Mouse (Mus musculus) kidney, embryonic 14.5 days (tissue): ENCODE results near the gene Slc4a10. TPM values are rescaled to one million over a fixed set of nuclear protein-coding genes. Genes with fewer than 3 reads are reported as not detected.

Experiments used
- ATAC-seq: fragments of 200-750 bp; cut with Nextera tagmentation; 2 replicates; pipeline ENCODE4 v1.8.0; 2017; ENCODE audit warnings: moderate number of reproducible peaks, mild to moderate bottlenecking, moderate TSS enrichment, moderate library complexity; ENCODE audit not compliant: low FRiP score, low TSS enrichment
- H3K27ac ChIP-seq: fragments of 300-500 bp; sonication (generic); 2 replicates; pipeline ENCODE4 v1.5.1; 2014; ENCODE audit warnings: low read depth, mild to moderate bottlenecking, low read length, moderate library complexity, mixed read lengths
- H3K27me3 ChIP-seq: fragments of 300-500 bp; sonication (generic); 2 replicates; pipeline ENCODE4 v1.6.1; 2014; ENCODE audit warnings: mild to moderate bottlenecking, low read length; ENCODE audit not compliant: control insufficient read depth, insufficient read depth
- H3K36me3 ChIP-seq: fragments of 300-500 bp; sonication (generic); 2 replicates; pipeline ENCODE4 v1.6.1; 2014; ENCODE audit warnings: low read length, mixed read lengths; ENCODE audit not compliant: control insufficient read depth, insufficient read depth
- H3K4me1 ChIP-seq: fragments of 300-500 bp; sonication (generic); 2 replicates; pipeline ENCODE4 v1.6.1; 2014; ENCODE audit warnings: low read length, mixed read lengths; ENCODE audit not compliant: control insufficient read depth, insufficient read depth
- H3K4me2 ChIP-seq: fragments of 300-500 bp; sonication (generic); replicated peaks from 2 replicates; pipeline ENCODE4 v1.6.1; 2014; ENCODE audit warnings: low read depth, mild to moderate bottlenecking, low read length
- H3K4me3 ChIP-seq: fragments of 300-500 bp; sonication (generic); 2 replicates; pipeline ENCODE4 v1.5.1; 2014; ENCODE audit warnings: mild to moderate bottlenecking, low read length
- H3K9ac ChIP-seq: fragments of 300-500 bp; sonication (generic); 2 replicates; pipeline ENCODE4 v1.6.1; 2014; ENCODE audit warnings: low read depth, mild to moderate bottlenecking, low read length, moderate library complexity
- H3K9me3 ChIP-seq: fragments of 300-500 bp; sonication (generic); 2 replicates; pipeline ENCODE4 v1.6.1; 2016; ENCODE audit warnings: low read length; ENCODE audit not compliant: control insufficient read depth
- WGBS: fragments of 180-500 bp; shearing (Covaris S2); extraction: QIAGEN DNeasy Blood & Tissue Kit; methylation state at CpG from one replicate; pipeline ENCODE4 v1.1.7; 2014; 5-methylcytosine and 5-hydroxymethylcytosine counted together
- polyA plus RNA-seq: library from polyadenylated mRNA; unstranded; fragments of >200 nt; fragmentation: Nextera tagmentation; extraction: Ambion mirVana; gene quantifications from 2 replicates; pipeline ENCODE4 v1.2.1, GENCODE M21; 2014

The Slc4a10 gene
- polyA plus RNA-seq, 1 experiment from 2014 or later = 0.23 TPM

DNA sequence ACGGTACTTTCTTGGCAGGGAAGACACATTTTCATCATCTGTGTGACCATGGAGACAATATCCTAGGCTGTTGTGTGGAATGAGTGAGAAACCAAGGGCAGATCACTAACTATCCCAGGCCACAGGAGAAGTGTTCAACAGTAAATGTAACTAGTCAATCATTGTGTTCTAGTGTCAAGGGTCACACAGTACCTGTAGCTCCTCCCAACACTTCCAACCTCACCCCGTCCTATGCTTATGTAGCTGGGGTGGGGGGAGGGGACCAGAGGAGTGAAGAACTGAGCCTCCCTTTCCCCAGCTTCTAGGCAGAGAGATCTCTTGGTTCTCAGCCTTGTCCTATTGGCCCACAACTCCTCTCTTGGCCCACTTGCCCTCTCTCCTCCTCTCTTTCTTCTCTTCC is 323.8 kb downstream of the Slc4a10 start:
- Histone ChIP-seq H3K4me3 (no peak overlapping the region), H3K27ac (no peak overlapping the region), H3K9ac (no peak overlapping the region), H3K36me3 (no peaks in the 10 kb centered on the region), H3K4me1 (no peaks in the 10 kb centered on the region), H3K9me3 (no peaks in the 10 kb centered on the region), H3K27me3 (no peaks in the 10 kb centered on the region), H3K4me2 (no peak overlapping the region)
- 83% methylated on average over 2 of the region's 2 CpGs for WGBS
- no peak for ATAC-seq

DNA sequence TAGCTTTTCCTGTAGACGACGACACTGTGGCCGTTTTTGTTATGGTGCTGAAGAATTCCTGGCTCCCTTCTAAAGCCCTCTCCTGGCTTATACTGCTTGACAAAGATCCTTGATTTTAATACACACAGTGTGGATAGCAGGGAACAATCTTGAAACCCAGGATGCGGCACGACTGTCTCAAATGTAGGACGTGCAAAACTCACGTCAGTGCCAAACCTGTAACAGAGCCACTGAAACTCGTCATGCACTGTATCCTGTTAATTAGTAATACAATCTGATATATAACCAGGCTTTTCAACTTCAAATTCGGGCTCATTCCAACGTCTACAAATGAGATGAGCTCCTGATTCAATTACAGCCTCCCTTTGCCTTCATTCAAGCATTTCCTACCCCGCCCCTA is 327.4 kb downstream of the Slc4a10 start:
- H3K27ac ChIP-seq = no peak overlapping the region
- no peak overlapping the region for H3K4me3 ChIP-seq
- no peak for ATAC-seq
- H3K4me2 ChIP-seq = no peak overlapping the region
- no peaks in the 10 kb centered on the region for H3K4me1 ChIP-seq
- H3K9ac ChIP-seq = no peak overlapping the region
- no peaks in the 10 kb centered on the region for H3K9me3 ChIP-seq
- H3K27me3 ChIP-seq = no peaks in the 10 kb centered on the region
- no peaks in the 10 kb centered on the region for H3K36me3 ChIP-seq
- WGBS = 60% methylated on average over 11 of the region's 11 CpGs

Other genes with a start within 250 kb of the Slc4a10 start
- 0.05 and 0.09 TPM in 2 replicates for gene Tbr1, start 243.5 kb upstream of the Slc4a10 start, polyA plus RNA-seq